Mouse (Mus musculus): Measurements from ENCODE around the gene Calca. TPM values are rescaled to one million over a fixed set of nuclear protein-coding genes. Genes with fewer than 3 reads are reported as not detected.
"Not testable (repeated sequence)": the region's sequence is repeated elsewhere in the genome, so short reads cannot be mapped to it uniquely, and the experiment has no call there.

The Calca gene
- polyA plus RNA-seq, 1 experiment from 2014 or later, result 9.6 TPM

DNA sequence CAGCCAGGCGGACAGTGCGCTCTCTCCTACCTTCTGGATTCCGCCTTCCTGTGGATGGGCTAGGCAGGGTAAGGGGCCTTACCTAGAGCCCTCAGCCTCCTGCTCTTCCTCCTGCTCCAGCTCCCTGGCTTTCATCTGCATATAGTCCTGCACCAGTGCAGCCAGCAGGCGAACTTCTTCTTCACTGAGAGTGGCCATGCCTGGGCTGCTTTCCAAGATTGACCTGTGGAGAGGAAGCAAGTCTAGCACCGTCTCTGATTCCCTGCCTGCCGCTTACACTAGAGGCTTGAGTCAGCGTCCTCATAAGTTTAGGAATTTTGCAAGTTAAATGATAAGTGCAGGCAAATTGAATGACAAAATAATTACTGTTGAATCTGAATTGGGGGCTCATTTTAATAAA is 1.8 kb downstream of the Calca start:
- no peak for ATAC-seq
- DNase-seq (ENCODE audit: low spot score), result peak; percentile 4
- Histone ChIP-seq H3K4me2 (replicated peaks; ENCODE audit: low read depth, low read length) (no peak overlapping the region), H3K27ac (ENCODE audit: low read length) (no peak overlapping the region), H3K36me3 (ENCODE audit: insufficient read depth, low read length) (no peaks in the 10 kb centered on the region), H3K27me3 (replicated peaks; ENCODE audit: insufficient read depth, low read length) (0 out of 2 replicates have a peak, but pooled peaks cover 4% of the 10 kb centered on the region), H3K4me3 (ENCODE audit: low read depth, low read length) (no peak overlapping the region), H3K9ac (replicated peaks; ENCODE audit: low read depth) (no peak overlapping the region), H3K9me3 (ENCODE audit: low read length) (no peaks in the 10 kb centered on the region), H3K4me1 (ENCODE audit: insufficient read depth, low read depth, low read length) (peaks cover 2% of the 10 kb centered on the region; the same call in 1 of the 2 replicates)
- TF ChIP-seq CTCF (IDR thresholded peaks at IDR 0.05) (no peak), EP300 (IDR thresholded peaks at IDR 0.05) (no peak)
- WGBS, result 48% methylated on average over 7 of the region's 7 CpGs

DNA sequence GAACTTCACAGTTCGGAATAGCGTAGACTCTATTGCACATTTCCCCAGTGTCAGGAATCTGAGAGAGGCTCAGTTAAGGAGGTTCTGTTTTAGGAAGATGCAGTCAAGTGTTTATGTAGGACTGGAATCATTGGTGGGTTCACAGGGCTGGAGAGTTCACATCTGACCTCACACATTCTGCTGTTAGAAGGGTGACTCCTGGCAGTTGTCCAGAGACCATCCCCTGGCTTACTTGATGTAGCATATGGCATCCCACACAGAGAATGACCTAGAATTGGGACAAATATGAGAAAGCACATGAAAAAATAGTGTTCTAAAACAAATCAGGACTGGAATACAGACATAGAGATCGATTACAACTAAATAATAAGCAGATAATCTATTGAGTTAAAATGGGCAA is 10.2 kb downstream of the Calca start:
- no peak for ATAC-seq
- no peak for DNase-seq (ENCODE audit: low spot score)

DNA sequence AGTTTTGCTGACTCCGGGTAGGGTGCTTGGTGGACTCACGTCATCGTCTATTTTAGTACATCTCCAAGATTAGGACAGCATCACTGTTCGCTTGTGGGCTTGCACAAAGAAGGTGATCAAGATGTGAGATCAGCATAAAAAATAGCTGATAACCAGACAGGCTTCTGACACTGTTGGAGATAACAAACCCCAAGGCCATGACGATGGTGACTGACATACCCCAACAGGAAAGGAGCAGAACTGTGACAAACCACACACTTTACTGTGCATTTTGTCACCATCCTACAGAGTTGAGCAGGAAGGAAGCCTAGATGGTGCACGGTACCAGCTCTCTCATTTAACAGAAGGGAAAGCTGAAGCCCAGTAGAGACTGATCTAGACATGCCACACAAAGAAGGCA is 19.4 kb downstream of the Calca start:
- Histone ChIP-seq H3K9me3 (ENCODE audit: low read length) (no peaks in the 10 kb centered on the region), H3K4me3 (ENCODE audit: low read depth, low read length) (no peak overlapping the region), H3K4me1 (ENCODE audit: insufficient read depth, low read depth, low read length) (no peaks in the 10 kb centered on the region), H3K4me2 (replicated peaks; ENCODE audit: low read depth, low read length) (no peak overlapping the region), H3K36me3 (ENCODE audit: insufficient read depth, low read length) (no peaks in the 10 kb centered on the region), H3K9ac (replicated peaks; ENCODE audit: low read depth) (no peak overlapping the region), H3K27me3 (replicated peaks; ENCODE audit: insufficient read depth, low read length) (no peaks in the 10 kb centered on the region), H3K27ac (ENCODE audit: low read length) (no peak overlapping the region)
- 80% methylated on average over 6 of the region's 6 CpGs for WGBS
- TF ChIP-seq EP300 (IDR thresholded peaks at IDR 0.05) (no peak), CTCF (IDR thresholded peaks at IDR 0.05) (no peak)
- no peak for ATAC-seq
- no peak for DNase-seq (ENCODE audit: low spot score)

More for the DNA sequence above, 10.2 kb downstream of the Calca start:
- TF ChIP-seq EP300 (IDR thresholded peaks at IDR 0.05) (no peak), CTCF (IDR thresholded peaks at IDR 0.05) (no peak)
- Histone ChIP-seq H3K4me1 (ENCODE audit: insufficient read depth, low read depth, low read length) (no peaks in the 10 kb centered on the region), H3K4me2 (replicated peaks; ENCODE audit: low read depth, low read length) (no peak overlapping the region), H3K9me3 (ENCODE audit: low read length) (no peaks in the 10 kb centered on the region), H3K27me3 (replicated peaks; ENCODE audit: insufficient read depth, low read length) (no peaks in the 10 kb centered on the region), H3K4me3 (ENCODE audit: low read depth, low read length) (no peak overlapping the region), H3K27ac (ENCODE audit: low read length) (no peak overlapping the region), H3K36me3 (ENCODE audit: insufficient read depth, low read length) (no peaks in the 10 kb centered on the region), H3K9ac (replicated peaks; ENCODE audit: low read depth) (no peak overlapping the region)
- WGBS, result 70% methylated on average over 3 of the region's 3 CpGs

DNA sequence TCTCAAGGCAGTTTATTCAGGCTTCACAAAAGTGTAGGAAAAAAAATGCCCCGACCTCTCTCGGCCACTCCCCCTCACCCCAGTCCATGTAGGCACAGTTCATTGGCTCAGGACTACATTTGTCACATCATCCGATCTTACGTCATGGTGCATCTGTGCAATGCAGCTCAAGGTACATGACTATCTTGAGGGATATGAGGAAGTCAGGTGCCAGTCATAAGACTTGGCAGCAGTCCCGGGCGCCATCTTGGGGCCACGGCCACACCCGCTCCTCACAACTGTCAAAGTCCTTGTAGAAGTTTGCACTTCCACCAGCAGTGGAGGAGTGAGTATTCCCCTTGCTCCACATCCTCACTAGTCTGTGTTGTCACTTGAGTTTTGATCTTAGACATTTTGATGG is 41.8 kb downstream of the Calca start:
- H3K4me3 ChIP-seq (ENCODE audit: low read depth, low read length); ATAC-seq; H3K4me2 ChIP-seq (replicated peaks; ENCODE audit: low read depth, low read length); H3K36me3 ChIP-seq (ENCODE audit: insufficient read depth, low read length); H3K27me3 ChIP-seq (replicated peaks; ENCODE audit: insufficient read depth, low read length); DNase-seq (ENCODE audit: low spot score); H3K4me1 ChIP-seq (ENCODE audit: insufficient read depth, low read depth, low read length); H3K27ac ChIP-seq (ENCODE audit: low read length); H3K9ac ChIP-seq (replicated peaks; ENCODE audit: low read depth); H3K9me3 ChIP-seq (ENCODE audit: low read length): not testable (repeated sequence)
- WGBS, result 93% methylated on average over 8 of the region's 8 CpGs

DNA sequence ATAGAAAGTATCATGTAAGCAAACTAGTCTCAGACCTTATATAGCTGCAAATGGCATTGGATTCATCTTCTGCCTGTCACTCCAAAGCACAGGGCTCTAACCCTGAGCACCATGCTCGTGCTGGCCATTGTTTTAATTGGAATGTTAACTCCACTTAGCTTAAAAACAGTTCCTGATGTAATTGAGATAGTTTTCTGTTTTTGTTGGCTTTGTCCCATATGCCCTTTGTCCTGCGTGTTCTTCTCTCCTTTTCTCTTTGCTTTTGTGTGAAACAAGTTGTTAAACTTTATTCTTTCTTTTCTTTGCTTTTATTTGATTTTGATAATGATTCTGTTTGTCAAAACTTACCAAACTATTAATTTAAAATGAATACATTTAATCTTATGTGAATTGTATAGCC is 53.7 kb downstream of the Calca start:
- H3K36me3 ChIP-seq (ENCODE audit: insufficient read depth, low read length), result no peaks in the 10 kb centered on the region
- no peak overlapping the region for H3K9ac ChIP-seq (replicated peaks; ENCODE audit: low read depth)
- H3K27ac ChIP-seq (ENCODE audit: low read length), result no peak overlapping the region
- no peak for DNase-seq (ENCODE audit: low spot score)
- 48% methylated on average over 2 of the region's 2 CpGs for WGBS
- no peak overlapping the region for H3K4me3 ChIP-seq (ENCODE audit: low read depth, low read length)
- ATAC-seq, result no peak
- TF ChIP-seq EP300 (IDR thresholded peaks at IDR 0.05), result no peak
- TF ChIP-seq CTCF (IDR thresholded peaks at IDR 0.05), result no peak
- H3K4me2 ChIP-seq (replicated peaks; ENCODE audit: low read depth, low read length), result no peak overlapping the region
- no peaks in the 10 kb centered on the region for H3K4me1 ChIP-seq (ENCODE audit: insufficient read depth, low read depth, low read length)
- no peaks in the 10 kb centered on the region for H3K27me3 ChIP-seq (replicated peaks; ENCODE audit: insufficient read depth, low read length)
- no peaks in the 10 kb centered on the region for H3K9me3 ChIP-seq (ENCODE audit: low read length)

Other genes starting within 250 kb of the Calca start
- gene Pde3b, start 221.1 kb downstream of the Calca start, polyA plus RNA-seq (2015; fragmentation: Nextera tagmentation; extraction: Ambion mirVana), result 2.7 and 3.0 TPM in 2 replicates
- 2.1 and 3.0 TPM in 2 replicates for gene Cyp2r1, start 73.4 kb downstream of the Calca start, polyA plus RNA-seq (2015; fragmentation: Nextera tagmentation; extraction: Ambion mirVana)
- 2.1 and 2.2 TPM in 2 replicates for gene Calcb, start 82.3 kb upstream of the Calca start, polyA plus RNA-seq (2015; fragmentation: Nextera tagmentation; extraction: Ambion mirVana)
- 0.66 and 0.77 TPM in 2 replicates for gene Insc, start 107.3 kb upstream of the Calca start, polyA plus RNA-seq (2015; fragmentation: Nextera tagmentation; extraction: Ambion mirVana)